Mouse (Mus musculus) gonadal fat pad, adult 2 months (tissue): ENCODE measurements around the gene Gpatch2. TPM values are rescaled to one million over a fixed set of nuclear protein-coding genes. Genes with fewer than 3 reads are reported as not detected.

ENCODE experiments used
- DNase-seq: peaks from one replicate; pipeline ENCODE4 v3.0.0-alpha.2; 2012; ENCODE audit warnings: low read depth
- polyA plus RNA-seq: library from polyadenylated mRNA; depleted of rRNA; stranded (reverse); fragments of >200 nt; gene quantifications from 2 replicates; pipeline ENCODE4 v1.2.3, GENCODE M21; 2012; rRNA removed

The Gpatch2 gene
- polyA plus RNA-seq, 1 experiment, result 10.9 TPM

GRCm38 (mm10) chr1:187366806-187367205 lies 151.5 kb downstream of the Gpatch2 start:
- DNase-seq, result no peak

GRCm38 (mm10) chr1:187369049-187369448 lies 153.7 kb downstream of the Gpatch2 start:
- no peak for DNase-seq

- no peak for DNase-seq
Measured at GRCm38 (mm10) chr1:187373506-187373905, 158.2 kb downstream of the Gpatch2 start.

GRCm38 (mm10) chr1:187374418-187374817 lies 159.1 kb downstream of the Gpatch2 start:
- DNase-seq, result no peak

- DNase-seq, result no peak
Measured at GRCm38 (mm10) chr1:187376946-187377671, 161.8 kb downstream of the Gpatch2 start.

GRCm38 (mm10) chr1:187377865-187378524 lies 162.7 kb downstream of the Gpatch2 start:
- no peak for DNase-seq

- DNase-seq, result no peak
Measured at GRCm38 (mm10) chr1:187389476-187389875, 174.2 kb downstream of the Gpatch2 start.

GRCm38 (mm10) chr1:187400834-187401233 lies 185.5 kb downstream of the Gpatch2 start:
- no peak for DNase-seq

Other genes starting within 250 kb of the Gpatch2 start
- 0.20 and 0.29 TPM in 2 replicates for gene D1Pas1, start 248.1 kb upstream of the Gpatch2 start, polyA plus RNA-seq
- gene Spata17, start within 50 bp of the Gpatch2 start, polyA plus RNA-seq, result 1.8 and 2.6 TPM in 2 replicates